Mouse (Mus musculus) gastrocnemius, postnatal 25 days (tissue): ENCODE data around the gene 9530077C05Rik. TPM values are rescaled to one million over a fixed set of nuclear protein-coding genes. Genes with fewer than 3 reads are reported as not detected.
A peak's percentile ranks its signal among the peaks of the same experiment; 100 is the strongest.

ENCODE experiments used
- DNase-seq: peaks from one replicate; pipeline ENCODE4 v3.0.0; 2022
- total RNA-seq, 2 experiments: library from RNA; stranded (reverse); gene quantifications; 1 replicate in 1 of 2; 2 replicates in 1 of 2; pipeline ENCODE4 v1.2.3; 2021

Gene 9530077C05Rik
- total RNA-seq, 2 experiments from 2014 or later: 0.20 to 0.86 TPM

- DNase-seq: no peak
These were observed 46.0 kb downstream of the 9530077C05Rik start for GRCm38 (mm10) chr9:22457142-22457835.

- peak; percentile 51 for DNase-seq
These were observed 50.6 kb downstream of the 9530077C05Rik start for GRCm38 (mm10) chr9:22461946-22462345.

GRCm38 (mm10) chr9:22466212-22466611 is 54.9 kb downstream of the 9530077C05Rik start:
- no peak for DNase-seq

- peak; percentile 29 for DNase-seq
These were observed 56.3 kb downstream of the 9530077C05Rik start for GRCm38 (mm10) chr9:22467371-22468169.

- DNase-seq: peak; percentile 75
These were observed 57.0 kb downstream of the 9530077C05Rik start for GRCm38 (mm10) chr9:22468170-22468898.

GRCm38 (mm10) chr9:22468899-22469259 is 57.6 kb downstream of the 9530077C05Rik start:
- no peak for DNase-seq

- DNase-seq: no peak
These were observed 58.3 kb downstream of the 9530077C05Rik start, which contains the start of gene Rp9 for GRCm38 (mm10) chr9:22469643-22470042. Rp9 (minus strand) TSS chr9:22469743.

- peak; percentile 92 for DNase-seq
These were observed 64.1 kb downstream of the 9530077C05Rik start, which contains the start of gene Bbs9 for GRCm38 (mm10) chr9:22475424-22475868. Bbs9 (plus strand) TSS chr9:22475715.

- no peak for DNase-seq
These were observed 65.0 kb downstream of the 9530077C05Rik start for GRCm38 (mm10) chr9:22476265-22476664.

- DNase-seq: no peak
These were observed 67.6 kb downstream of the 9530077C05Rik start for GRCm38 (mm10) chr9:22478946-22479345.

GRCm38 (mm10) chr9:22483866-22484561 is 72.7 kb downstream of the 9530077C05Rik start:
- no peak for DNase-seq

GRCm38 (mm10) chr9:22484562-22485308 is 73.4 kb downstream of the 9530077C05Rik start:
- DNase-seq: no peak

GRCm38 (mm10) chr9:22486211-22486610 is 74.9 kb downstream of the 9530077C05Rik start:
- no peak for DNase-seq

- no peak for DNase-seq
These were observed 77.7 kb downstream of the 9530077C05Rik start for GRCm38 (mm10) chr9:22488963-22489362.

Other genes with a start within 250 kb of the 9530077C05Rik start
- under 1 TPM in 1 of 2 experiments, not detected in 1; 0.11 TPM for gene Zfp872, start 223.4 kb upstream of the 9530077C05Rik start, total RNA-seq
- gene Zfp809, start 185.8 kb upstream of the 9530077C05Rik start, total RNA-seq: 1 to 10 TPM; 6.6 to 7.9 TPM
- not detected for gene Zfp599, start 151.6 kb upstream of the 9530077C05Rik start, total RNA-seq
- under 1 TPM; 0.91 to 0.95 TPM for gene Zfp810, start 103.9 kb upstream of the 9530077C05Rik start, total RNA-seq
- gene Anln, start 22.3 kb upstream of the 9530077C05Rik start, total RNA-seq: 1 to 10 TPM; 1.2 to 1.4 TPM
- gene Gm17545, start 42.8 kb downstream of the 9530077C05Rik start, total RNA-seq: not detected
- gene Rp9, start 58.2 kb downstream of the 9530077C05Rik start, total RNA-seq: 10 to 100 TPM; 30.1 to 31.2 TPM
- 1 to 10 TPM; 7.3 to 7.8 TPM for gene Bbs9, start 64.2 kb downstream of the 9530077C05Rik start, total RNA-seq